Mouse (Mus musculus) testis, adult 2 months (tissue): ENCODE measurements around the gene Syt8. TPM values are rescaled to one million over a fixed set of nuclear protein-coding genes. Genes with fewer than 3 reads are reported as not detected.
A peak's percentile ranks its signal among the peaks of the same experiment; 100 is the strongest.

Source experiments
- H3K27ac ChIP-seq: fragments of 200-500 bp; 2 replicates; pipeline ENCODE4 v1.5.1; 2012; ENCODE audit warnings: low read depth, low read length; ENCODE audit not compliant: control insufficient read depth, insufficient read depth
- H3K27me3 ChIP-seq: fragments of 200-500 bp; 2 replicates; pipeline ENCODE4 v1.6.1; 2012; ENCODE audit warnings: mild to moderate bottlenecking, low read length, moderate library complexity; ENCODE audit not compliant: control insufficient read depth, insufficient read depth
- H3K36me3 ChIP-seq: fragments of 200-500 bp; 2 replicates; pipeline ENCODE4 v1.6.1; 2012; ENCODE audit warnings: mild to moderate bottlenecking, low read length; ENCODE audit not compliant: control insufficient read depth, insufficient read depth
- H3K4me1 ChIP-seq: fragments of 200-500 bp; 2 replicates; pipeline ENCODE4 v1.6.1; 2012; ENCODE audit warnings: low read length; ENCODE audit not compliant: control insufficient read depth, insufficient read depth
- H3K4me3 ChIP-seq: fragments of 200-500 bp; 2 replicates; pipeline ENCODE4 v1.5.1; 2012; ENCODE audit warnings: low read depth, mild to moderate bottlenecking, low read length, moderate library complexity, mixed read lengths; ENCODE audit not compliant: control insufficient read depth
- CTCF ChIP-seq: fragments of 200-500 bp; IDR thresholded peaks from 2 replicates; pipeline ENCODE4 v1.5.1; 2012; ENCODE audit warnings: low read depth, mild to moderate bottlenecking, inconsistent platforms, low read length, moderate library complexity; ENCODE audit not compliant: control insufficient read depth, insufficient read depth, insufficient replicate concordance
- POLR2A ChIP-seq: fragments of 200-500 bp; IDR thresholded peaks from 2 replicates; pipeline ENCODE4 v1.6.1; 2012; ENCODE audit warnings: low read depth, mild to moderate bottlenecking, inconsistent platforms, low read length, moderate library complexity; ENCODE audit not compliant: control insufficient read depth
- polyA plus RNA-seq: library from polyadenylated mRNA; depleted of rRNA; stranded (reverse); fragments of >200 nt; gene quantifications from 2 replicates; pipeline ENCODE4 v1.2.3, GENCODE M21; 2012

Gene Syt8
- polyA plus RNA-seq, 1 experiment, result 1.2 TPM

- Histone ChIP-seq H3K27me3 (no peaks in the 10 kb centered on the region), H3K36me3 (no peaks in the 10 kb centered on the region), H3K4me3 (no peak overlapping the region), H3K4me1 (no peaks in the 10 kb centered on the region), H3K27ac (no peak overlapping the region)
- TF ChIP-seq POLR2A (no peak), CTCF (no peak)
Observed at GRCm38 (mm10) chr7:142428213-142428612, 6.4 kb upstream of the Syt8 start.

GRCm38 (mm10) chr7:142430160-142430678 lies 4.4 kb upstream of the Syt8 start:
- no peaks in the 10 kb centered on the region for H3K27me3 ChIP-seq
- H3K4me3 ChIP-seq, result no peak overlapping the region
- TF ChIP-seq POLR2A (no peak), CTCF (no peak)
- H3K4me1 ChIP-seq, result no peaks in the 10 kb centered on the region
- no peak overlapping the region for H3K27ac ChIP-seq
- no peaks in the 10 kb centered on the region for H3K36me3 ChIP-seq

- Histone ChIP-seq H3K27ac (no peak overlapping the region), H3K36me3 (no peaks in the 10 kb centered on the region), H3K27me3 (no peaks in the 10 kb centered on the region), H3K4me3 (no peak overlapping the region), H3K4me1 (no peaks in the 10 kb centered on the region)
- TF ChIP-seq CTCF (no peak), POLR2A (no peak)
Observed at GRCm38 (mm10) chr7:142431106-142431505, 3.5 kb upstream of the Syt8 start.

GRCm38 (mm10) chr7:142433623-142434022 lies 1.0 kb upstream of the Syt8 start:
- no peak overlapping the region for H3K4me3 ChIP-seq
- no peak for TF ChIP-seq POLR2A
- no peak for TF ChIP-seq CTCF
- no peaks in the 10 kb centered on the region for H3K27me3 ChIP-seq
- H3K36me3 ChIP-seq, result no peaks in the 10 kb centered on the region
- no peak overlapping the region for H3K27ac ChIP-seq
- H3K4me1 ChIP-seq, result no peaks in the 10 kb centered on the region

- no peak for TF ChIP-seq POLR2A
- peak; percentile 56; the same call in 1 of the 2 replicates for TF ChIP-seq CTCF
- no peak overlapping the region for H3K27ac ChIP-seq
Observed at GRCm38 (mm10) chr7:142435524-142435923, 874 bp downstream of the Syt8 start.

GRCm38 (mm10) chr7:142437324-142437723 lies 2.7 kb downstream of the Syt8 start:
- H3K36me3 ChIP-seq, result no peaks in the 10 kb centered on the region
- no peaks in the 10 kb centered on the region for H3K27me3 ChIP-seq
- no peak overlapping the region for H3K4me3 ChIP-seq
- no peak overlapping the region for H3K27ac ChIP-seq
- H3K4me1 ChIP-seq, result no peaks in the 10 kb centered on the region; the same call in 1 of the 2 replicates
- TF ChIP-seq POLR2A (no peak), CTCF (peak; percentile 19; the same call in 1 of the 2 replicates)

More at GRCm38 (mm10) chr7:142435524-142435923, 874 bp downstream of the Syt8 start:
- H3K36me3 ChIP-seq, result no peaks in the 10 kb centered on the region
- H3K27me3 ChIP-seq, result no peaks in the 10 kb centered on the region
- H3K4me3 ChIP-seq, result no peak overlapping the region
- H3K4me1 ChIP-seq, result no peaks in the 10 kb centered on the region

- no peak overlapping the region for H3K27ac ChIP-seq
Observed at GRCm38 (mm10) chr7:142439966-142440365, 5.3 kb downstream of the Syt8 start.

More at GRCm38 (mm10) chr7:142439966-142440365, 5.3 kb downstream of the Syt8 start:
- no peak for TF ChIP-seq CTCF
- H3K4me1 ChIP-seq, result no peaks in the 10 kb centered on the region; the same call in 1 of the 2 replicates
- no peaks in the 10 kb centered on the region for H3K27me3 ChIP-seq
- H3K4me3 ChIP-seq, result no peak overlapping the region
- no peaks in the 10 kb centered on the region for H3K36me3 ChIP-seq
